Mouse (Mus musculus): ENCODE data around the gene Sorl1.

Gene Sorl1

GRCm38 (mm10) chr9:42121631-42122354 lies 2.3 kb downstream of the Sorl1 start:
- DNase-seq = no peak

GRCm38 (mm10) chr9:42116418-42117056 lies 7.6 kb downstream of the Sorl1 start:
- no peak for DNase-seq

DNA sequence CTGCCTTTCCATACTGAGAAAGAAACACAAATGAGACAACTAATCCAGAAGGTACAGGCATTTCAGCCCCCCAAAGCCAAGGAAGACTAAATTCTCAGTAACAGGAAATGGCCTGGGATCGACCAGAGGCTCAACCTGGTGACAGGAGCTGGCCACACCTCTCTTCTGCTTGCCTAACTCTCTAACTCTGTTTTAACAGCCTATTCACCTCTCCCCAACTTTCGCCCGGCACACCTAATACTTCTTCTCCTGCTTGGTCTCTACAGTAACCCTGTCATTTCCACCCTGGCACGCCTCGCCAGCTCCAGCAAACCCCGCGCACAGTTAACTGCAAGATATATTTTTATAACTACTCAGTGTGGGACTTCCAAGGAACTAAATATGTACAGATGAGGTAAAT lies 9.0 kb downstream of the Sorl1 start:
- no peak for DNase-seq

DNA sequence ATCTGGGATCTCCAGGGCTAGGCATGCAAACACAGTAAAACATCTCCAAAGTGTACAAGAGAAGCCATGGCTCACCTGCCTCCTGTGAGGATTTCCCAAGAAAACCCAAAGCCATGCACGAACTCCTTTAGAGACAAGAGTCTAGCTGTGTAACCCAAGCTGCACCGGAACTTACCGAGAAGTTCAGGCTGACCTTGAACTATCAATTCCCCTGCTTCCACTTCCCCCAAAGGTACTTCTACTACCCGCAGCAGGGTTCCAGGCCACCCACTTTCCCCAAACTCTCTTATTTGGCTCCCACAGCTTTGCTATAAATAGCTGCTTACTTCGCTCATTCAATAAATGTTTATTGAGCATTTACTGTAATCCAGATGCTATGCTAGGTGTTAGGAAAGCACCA lies 10.8 kb downstream of the Sorl1 start:
- no peak for DNase-seq

- DNase-seq = no peak
Measured at GRCm38 (mm10) chr9:42112691-42113090, 11.4 kb downstream of the Sorl1 start.

DNA sequence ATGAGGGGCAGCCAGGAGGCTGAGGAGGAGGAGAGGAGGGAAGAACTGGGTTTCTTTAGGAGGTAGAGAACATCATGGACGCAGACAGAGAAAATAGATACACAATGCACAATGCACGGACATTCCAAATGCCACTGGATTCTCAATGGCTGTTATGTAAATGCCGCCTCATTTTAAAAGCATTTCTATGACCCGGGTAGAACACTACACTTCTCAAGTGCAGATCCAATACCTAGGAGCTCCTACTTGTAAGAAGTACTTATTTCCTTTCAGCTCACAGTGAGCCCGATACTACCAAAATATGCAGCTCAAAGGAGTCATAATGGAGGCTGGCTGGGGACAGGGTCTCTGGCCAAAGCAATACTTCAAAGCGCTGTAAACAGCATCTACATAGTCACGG lies 12.8 kb downstream of the Sorl1 start:
- no peak for DNase-seq

DNA sequence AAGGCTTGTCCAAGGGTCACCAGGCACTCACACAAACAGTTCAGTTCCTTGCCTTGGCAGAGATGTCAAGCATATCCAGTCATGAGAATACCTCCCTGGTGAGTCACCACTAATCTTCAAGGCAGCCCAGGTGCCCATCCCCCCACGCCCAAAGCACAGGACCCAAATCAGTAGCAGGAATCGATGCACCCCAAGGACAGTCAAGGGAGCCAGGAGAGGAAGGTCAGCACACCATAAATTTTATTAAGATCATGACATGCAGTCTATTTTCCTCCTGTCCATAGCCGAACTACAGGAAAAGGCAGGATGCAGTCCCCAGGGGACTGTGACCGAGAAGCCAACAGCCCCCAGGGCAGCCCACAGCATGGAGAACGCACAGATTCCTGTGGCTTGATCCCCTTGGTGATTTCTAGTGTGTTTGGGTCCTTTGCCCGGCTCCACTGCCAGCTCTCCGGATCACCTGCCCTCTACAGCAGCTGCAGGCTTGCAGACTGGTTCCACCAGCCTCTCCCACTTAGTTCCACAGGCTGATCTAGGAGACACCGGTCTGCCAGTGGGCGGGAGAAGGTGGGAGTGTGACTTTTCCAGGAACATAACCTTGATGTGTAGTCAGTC lies 14.2 kb downstream of the Sorl1 start:
- DNase-seq = peak; percentile 89 to 92

DNA sequence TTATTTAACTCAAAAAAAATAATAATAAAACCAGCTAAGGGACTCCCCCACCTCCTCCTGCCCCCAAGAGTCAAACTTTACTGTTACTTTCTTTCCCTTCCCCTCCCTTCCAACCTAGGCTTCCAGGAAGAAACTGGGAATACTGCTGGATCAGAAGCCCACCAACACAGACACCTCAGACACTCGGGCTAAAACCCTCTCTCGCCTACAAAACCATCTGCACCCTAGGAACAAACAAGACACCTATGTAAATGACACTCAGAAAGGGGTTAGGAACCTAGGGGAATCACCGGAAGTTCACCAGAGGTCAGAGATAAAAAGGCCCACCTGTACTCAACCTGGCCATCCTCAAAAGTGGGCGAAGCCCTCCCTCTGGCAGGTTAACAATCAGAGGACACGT lies 15.0 kb downstream of the Sorl1 start:
- no peak for DNase-seq

GRCm38 (mm10) chr9:42108369-42108951 lies 15.6 kb downstream of the Sorl1 start:
- peak; percentile 80 to 86 for DNase-seq

DNA sequence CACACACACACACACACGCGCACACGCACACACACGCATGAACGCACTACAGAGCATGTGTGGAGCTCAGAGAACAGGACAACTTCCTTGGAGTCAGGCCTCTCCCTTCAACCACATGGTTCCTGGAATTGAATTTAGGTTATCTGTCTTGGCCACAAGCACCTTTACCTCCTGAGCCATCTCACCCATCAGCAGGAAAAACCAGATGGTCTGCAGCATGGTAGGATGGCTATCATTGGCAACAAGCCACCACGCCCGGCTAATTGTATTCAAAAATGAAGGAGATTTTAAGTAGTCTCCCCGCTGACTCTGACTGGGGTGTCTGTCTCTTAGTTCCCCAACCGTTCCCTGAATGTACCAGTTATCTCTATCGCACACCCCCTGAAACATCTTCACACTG lies 17.0 kb downstream of the Sorl1 start:
- no peak for DNase-seq

GRCm38 (mm10) chr9:42106305-42106704 lies 17.8 kb downstream of the Sorl1 start:
- DNase-seq = no peak

DNA sequence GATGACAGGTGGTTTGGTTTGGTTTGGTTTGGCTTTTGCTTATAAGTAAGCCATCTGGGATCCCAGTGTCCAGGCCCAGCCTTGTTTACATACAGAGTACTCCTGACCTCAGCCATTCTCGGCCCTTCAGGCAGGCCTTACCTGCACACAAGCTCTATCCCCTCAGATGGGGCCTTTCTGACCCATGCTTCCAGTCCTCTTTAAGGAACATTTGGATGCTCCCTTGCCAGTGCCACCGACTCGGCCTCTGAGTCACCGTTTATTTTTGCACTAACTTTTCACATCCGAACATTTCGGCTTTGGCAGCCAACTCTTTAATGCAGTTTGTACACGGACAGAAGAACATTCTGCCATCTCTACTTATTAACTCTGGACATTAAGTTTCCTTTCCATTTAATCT lies 20.6 kb downstream of the Sorl1 start:
- DNase-seq = no peak

- DNase-seq = no peak
Measured at GRCm38 (mm10) chr9:42102013-42102412, 22.1 kb downstream of the Sorl1 start.

- DNase-seq = peak in 1 of 2 experiments; percentile 3
Measured at GRCm38 (mm10) chr9:42101266-42101665, 22.8 kb downstream of the Sorl1 start.

DNA sequence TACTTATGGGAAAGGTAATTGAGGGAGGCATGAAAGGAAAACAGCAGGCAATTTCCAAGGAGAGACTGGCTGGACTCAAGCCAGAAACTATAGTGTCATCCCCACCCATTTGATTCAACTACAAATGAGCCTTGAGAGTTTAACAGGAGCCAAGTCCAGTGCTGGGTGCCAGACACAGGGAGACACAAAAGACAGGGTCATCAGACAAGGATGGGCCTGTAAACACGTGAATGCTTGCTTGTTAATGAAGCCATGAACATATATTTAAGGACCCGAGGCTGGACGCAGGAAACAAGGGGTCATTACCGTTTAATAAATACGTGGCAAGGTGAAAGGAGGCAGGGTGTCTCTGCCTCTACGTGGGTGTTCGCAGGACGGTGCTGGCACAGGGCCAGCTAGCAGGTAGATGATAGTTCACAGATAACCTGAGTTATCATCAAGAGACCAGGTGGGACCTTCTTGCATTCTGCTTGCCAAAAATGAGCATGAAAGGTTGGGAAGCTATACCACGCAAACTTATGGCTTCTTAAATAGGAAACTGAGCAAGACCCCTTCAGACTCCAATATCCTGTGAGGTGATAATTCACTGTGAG lies 23.4 kb downstream of the Sorl1 start:
- no peak for DNase-seq

GRCm38 (mm10) chr9:42098474-42099121 lies 25.5 kb downstream of the Sorl1 start:
- DNase-seq = peak; percentile 34 to 62

GRCm38 (mm10) chr9:42097731-42098473 lies 26.2 kb downstream of the Sorl1 start:
- DNase-seq = peak; percentile 13 to 50

DNA sequence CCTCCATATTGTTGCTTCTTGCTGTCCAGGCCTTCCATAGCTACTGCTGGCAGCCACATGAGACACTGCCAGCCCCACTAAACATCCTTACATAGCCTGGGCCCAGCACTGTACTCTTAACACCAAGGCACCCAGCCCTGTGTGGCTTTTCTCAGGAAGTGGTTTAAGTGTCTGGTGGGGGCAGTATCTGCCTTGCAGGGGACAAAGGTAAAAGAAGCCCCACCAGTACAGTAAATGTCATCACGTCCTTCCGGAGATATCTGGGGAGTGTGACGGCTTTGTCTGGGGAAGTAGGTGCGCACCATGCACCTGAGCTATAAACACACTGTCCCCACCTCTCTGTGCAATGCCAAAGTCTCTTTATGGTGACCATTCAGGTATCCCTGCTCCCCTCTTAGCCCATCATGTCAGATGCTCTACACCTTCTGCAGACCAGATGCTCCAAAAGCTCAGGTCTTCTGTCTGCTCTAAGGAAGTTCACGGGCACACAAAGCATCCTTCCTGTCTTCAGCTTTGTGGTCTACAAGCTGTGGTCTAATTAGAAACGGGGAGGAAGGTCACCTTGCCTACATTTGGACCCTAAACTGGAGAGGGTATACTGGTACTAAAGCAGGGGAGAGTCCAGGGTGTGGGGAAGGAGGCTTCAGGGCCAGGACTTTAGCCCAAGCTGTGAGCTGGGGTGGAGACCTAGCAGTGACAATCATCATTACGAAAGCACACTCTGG lies 26.9 kb downstream of the Sorl1 start:
- DNase-seq = no peak

DNA sequence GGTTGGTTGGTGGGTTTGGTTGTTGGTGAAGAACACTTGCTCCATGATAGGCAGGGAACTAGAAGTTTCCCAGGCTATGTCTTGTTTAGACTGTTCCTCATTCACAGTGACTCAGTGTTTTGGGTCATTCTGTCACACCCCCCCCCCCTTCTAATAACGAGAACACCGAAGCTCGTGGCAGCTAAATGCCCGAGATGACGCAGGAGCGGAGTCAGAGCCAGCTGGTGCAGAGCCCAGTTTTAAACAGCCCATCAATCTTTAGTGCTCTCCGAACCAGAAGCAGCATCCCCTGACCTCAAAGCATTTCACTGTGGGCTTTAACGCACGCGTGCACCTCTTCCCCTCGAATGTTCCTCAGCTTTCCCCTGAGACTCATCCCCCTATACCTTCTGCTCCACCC lies 29.3 kb downstream of the Sorl1 start:
- peak; percentile 51 to 75 for DNase-seq

- no peak for DNase-seq
Measured at GRCm38 (mm10) chr9:42094028-42094551, 30.0 kb downstream of the Sorl1 start.

DNA sequence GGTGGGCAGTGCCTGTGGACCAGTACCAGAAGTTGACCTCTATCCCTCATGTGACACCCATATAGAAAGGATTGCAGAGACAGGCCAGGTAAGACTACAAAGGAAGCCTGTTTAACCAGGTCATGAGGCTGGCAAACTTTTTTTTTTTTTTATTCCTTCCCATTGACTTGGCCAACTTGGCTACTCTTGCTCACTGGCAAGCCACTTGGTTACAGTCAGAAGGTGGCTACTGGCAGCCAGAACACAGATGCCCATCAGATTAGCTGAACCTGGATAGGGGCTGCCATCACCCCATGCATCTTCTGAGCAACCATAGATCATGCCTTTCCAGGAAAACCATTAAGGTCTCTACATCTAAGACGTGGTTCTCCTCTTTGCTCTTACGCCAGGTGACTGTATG lies 31.3 kb downstream of the Sorl1 start:
- DNase-seq = no peak
